ENCODE assay signal across 8 mouse cellular contexts in the genomic region with DNA sequence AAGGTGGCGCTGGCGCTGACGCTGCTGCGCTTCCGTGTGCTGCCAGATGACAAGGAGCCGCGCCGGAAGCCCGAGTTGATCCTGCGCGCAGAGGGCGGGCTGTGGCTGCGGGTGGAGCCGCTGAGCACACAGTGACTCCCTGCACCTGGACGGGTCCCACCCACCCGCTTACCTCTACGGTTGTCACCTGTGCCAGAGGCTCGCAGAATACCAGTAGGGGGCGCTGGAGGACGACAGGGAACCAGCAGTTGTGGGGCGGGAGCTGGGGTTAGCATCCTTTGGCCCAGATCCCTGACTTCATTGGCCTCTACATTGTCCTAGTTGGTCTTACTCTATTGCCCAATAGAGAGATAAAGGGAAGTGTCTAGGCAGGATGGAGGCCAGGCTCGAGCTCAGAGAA. TPM values are rescaled to one million over a fixed set of nuclear protein-coding genes. Genes with fewer than 3 reads are reported as not detected.
A peak's percentile ranks its signal among the peaks of the same experiment; 100 is the strongest.
DNase-seq lines count a peak whose midpoint lies in the region; ATAC-seq and TF ChIP-seq lines count a peak whose summit lies in the region.
"Had no signal": no experiment of that assay in that cellular context is flagged by ENCODE, and none has a peak within 500 bp of the region (broad histone marks: within the 10 kb centered on the region; RNA-seq: fewer than 3 reads in every experiment).

No protein-coding gene starts in this region.

- ATAC-seq in intestine, embryonic 14.5 days (replicated peaks; ENCODE audit: low FRiP score, low TSS enrichment, low read depth) = peak; percentile 71; the same call in 1 of the 2 replicates
- ATAC-seq in stomach, postnatal 0 days (ENCODE audit: low FRiP score, low TSS enrichment) = peak; percentile 98

- no peak overlapping the region for H3K27ac ChIP-seq in intestine, embryonic 14.5 days (ENCODE audit: low read depth)
- H3K27ac ChIP-seq in stomach, postnatal 0 days (replicated peaks) = no peak overlapping the region

- 39% methylated on average over 22 of the region's 22 CpGs for WGBS in intestine, embryonic 14.5 days
- WGBS in lung, adult 2 months = 41% methylated on average over 22 of the region's 22 CpGs
- 42% methylated on average over 22 of the region's 22 CpGs for WGBS in stomach, postnatal 0 days

- no peak for TF ChIP-seq POLR2A in lung, adult 2 months (IDR thresholded peaks at IDR 0.05; ENCODE audit: borderline replicate concordance, extremely low read depth, low read depth, low read length)

- DNase-seq in layer of hippocampus, adult 9-11 months = peak; percentile 2
- DNase-seq in layer of hippocampus, adult 18-20 months (ENCODE audit: low spot score in 2 of 2) = no peak
- peak; percentile 4 for DNase-seq in c-Kit-positive CD71-positive TER-119-positive erythroid progenitor cells, embryonic 14.5 days (ENCODE audit: low spot score)
- DNase-seq in intestine, embryonic 14.5 days (ENCODE audit: low spot score) = peak; percentile 55
- DNase-seq in lung, adult 2 months = peak; percentile 27
- DNase-seq in stomach, postnatal 0 days (ENCODE audit: low spot score) = peak; percentile 81
- DNase-seq in frontal cortex, postnatal 14 days (ENCODE audit: low spot score in 2 of 2) = no peak

- no peaks in the 10 kb centered on the region for H3K36me3 ChIP-seq in intestine, embryonic 14.5 days (ENCODE audit: control insufficient read depth, insufficient read depth, low read length)
- no peaks in the 10 kb centered on the region for H3K36me3 ChIP-seq in stomach, postnatal 0 days (ENCODE audit: control insufficient read depth, insufficient read depth, low read length)

- no peaks in the 10 kb centered on the region for H3K27me3 ChIP-seq in intestine, embryonic 14.5 days (replicated peaks; ENCODE audit: control insufficient read depth, insufficient read depth, low read length)
- H3K27me3 ChIP-seq in stomach, postnatal 0 days (ENCODE audit: control insufficient read depth, insufficient read depth, low read length) = no peaks in the 10 kb centered on the region

- H3K4me2 ChIP-seq in intestine, embryonic 14.5 days (ENCODE audit: low read length) = peak overlapping the region; percentile 9
- 0 out of 2 replicates have a peak overlapping the region, but pooled peaks have one; percentile 17 for H3K4me2 ChIP-seq in stomach, postnatal 0 days (replicated peaks; ENCODE audit: low read depth)

- H3K9me3 ChIP-seq in intestine, embryonic 14.5 days (ENCODE audit: control insufficient read depth, low read length) = peaks cover 8% of the 10 kb centered on the region
- H3K9me3 ChIP-seq in stomach, postnatal 0 days (ENCODE audit: control insufficient read depth, low read length) = no peaks in the 10 kb centered on the region

- H3K4me3 ChIP-seq in intestine, embryonic 14.5 days (ENCODE audit: low read depth, low read length) = no peak overlapping the region
- H3K4me3 ChIP-seq in lung, adult 2 months (replicated peaks; ENCODE audit: extremely low read depth, low read depth, low read length) = no peak overlapping the region
- no peak overlapping the region for H3K4me3 ChIP-seq in stomach, postnatal 0 days (ENCODE audit: low read depth, low read length)
- H3K4me3 ChIP-seq: erythroblast, embryonic 14.5 days had no signal

- TF ChIP-seq EP300 in stomach, postnatal 0 days (optimal IDR thresholded peaks at IDR 0.05) = no peak

- no peak for TF ChIP-seq CTCF in lung, adult 2 months (IDR thresholded peaks at IDR 0.05; ENCODE audit: insufficient read depth, low read length)
- TF ChIP-seq CTCF in stomach, postnatal 0 days (IDR thresholded peaks at IDR 0.05; ENCODE audit: low read depth) = peak; percentile 64

- no peaks in the 10 kb centered on the region for H3K4me1 ChIP-seq in intestine, embryonic 14.5 days (replicated peaks; ENCODE audit: control insufficient read depth, insufficient read depth, low read length)
- no peaks in the 10 kb centered on the region for H3K4me1 ChIP-seq in lung, adult 2 months (ENCODE audit: control insufficient read depth, insufficient read depth, low read length)
- H3K4me1 ChIP-seq in stomach, postnatal 0 days (replicated peaks; ENCODE audit: control insufficient read depth, insufficient read depth) = no peaks in the 10 kb centered on the region

- H3K9ac ChIP-seq in intestine, embryonic 14.5 days (ENCODE audit: low read length) = no peak overlapping the region
- no peak overlapping the region for H3K9ac ChIP-seq in stomach, postnatal 0 days (ENCODE audit: low read length)

RNA-seq across cellular contexts. Expression of a gene that starts 17.4 kb away (rescaled TPM):
- 10 to 100 TPM; 18.9 to 19.8 TPM for total RNA-seq in layer of hippocampus, adult 18-20 months (2021)
- 0.19 TPM in 1 of 2 replicates, not detected in the other for polyA plus RNA-seq in intestine, embryonic 14.5 days (2014; fragmentation: Nextera tagmentation; extraction: Ambion mirVana)
- polyA plus RNA-seq in lung, adult 2 months (2012; rRNA removed) = 7.7 and 8.4 TPM in 2 replicates
- 0.62 and 1.1 TPM in 2 replicates for polyA plus RNA-seq in stomach, postnatal 0 days (2015; fragmentation: Nextera tagmentation; extraction: Ambion mirVana)
- polyA plus RNA-seq: erythroblast, embryonic 14.5 days had no signal

RNA-seq across cellular contexts. Expression of a gene that starts 44.1 kb away (rescaled TPM):
- total RNA-seq in layer of hippocampus, adult 18-20 months (2021) = not detected
- 3.3 and 4.7 TPM in 2 replicates for polyA plus RNA-seq in intestine, embryonic 14.5 days (2014; fragmentation: Nextera tagmentation; extraction: Ambion mirVana)
- 0.07 and 0.26 TPM in 2 replicates for polyA plus RNA-seq in lung, adult 2 months (2012; rRNA removed)
- polyA plus RNA-seq in stomach, postnatal 0 days (2015; fragmentation: Nextera tagmentation; extraction: Ambion mirVana) = 0.04 and 0.23 TPM in 2 replicates
- polyA plus RNA-seq: erythroblast, embryonic 14.5 days had no signal

Comparison
In these comparisons a context has a peak if more than half of its experiments do, and no peak if none do; other contexts are left out.
1. DNase-seq: peak in layer of hippocampus, adult 9-11 months (single experiment), c-Kit-positive CD71-positive TER-119-positive erythroid progenitor cells, embryonic 14.5 days (single experiment), intestine, embryonic 14.5 days (single experiment), lung, adult 2 months (single experiment) and stomach, postnatal 0 days (single experiment); none in layer of hippocampus, adult 18-20 months (0 of 2) and frontal cortex, postnatal 14 days (0 of 2).